Mouse (Mus musculus) midbrain, embryonic 12.5 days (tissue): ENCODE results near the gene Olfr615. TPM values are rescaled to one million over a fixed set of nuclear protein-coding genes. Genes with fewer than 3 reads are reported as not detected.

Source experiments
- microRNA-seq: library from miRNA; unstranded; fragments of <30 nt; microRNA quantifications from one replicate; pipeline ENCODE4, GENCODE M21; 2017
- polyA plus RNA-seq: library from polyadenylated mRNA; unstranded; fragments of >200 nt; fragmentation: Nextera tagmentation; extraction: Ambion mirVana; gene quantifications from 2 replicates; pipeline ENCODE4 v1.2.1, GENCODE M21; 2016

Gene Olfr615
- polyA plus RNA-seq, 1 experiment from 2014 or later: not detected

Small RNA genes lying within 50 kb of the gene (microRNA-seq; reads per million reads assigned to microRNA genes)
- gene Gm26506: not detected

Other genes with a start within 250 kb of the Olfr615 start
- gene Olfr597, start 239.8 kb upstream of the Olfr615 start, polyA plus RNA-seq: not detected in 2 replicates
- not detected in 2 replicates for gene Olfr598, start 232.5 kb upstream of the Olfr615 start, polyA plus RNA-seq
- gene Olfr599, start 220.2 kb upstream of the Olfr615 start, polyA plus RNA-seq: not detected in 2 replicates
- not detected in 2 replicates for gene Olfr600, start 206.4 kb upstream of the Olfr615 start, polyA plus RNA-seq
- not detected in 2 replicates for gene Olfr601, start 193.4 kb upstream of the Olfr615 start, polyA plus RNA-seq
- not detected in 2 replicates for gene Olfr603, start 169.9 kb upstream of the Olfr615 start, polyA plus RNA-seq
- gene Usp17lc, start 141.0 kb upstream of the Olfr615 start, polyA plus RNA-seq: not detected in 2 replicates
- not detected in 2 replicates for gene Olfr605, start 110.6 kb upstream of the Olfr615 start, polyA plus RNA-seq
- gene Olfr606, start 107.0 kb upstream of the Olfr615 start, polyA plus RNA-seq: not detected in 2 replicates
- gene Olfr607, start 91.9 kb upstream of the Olfr615 start, polyA plus RNA-seq: not detected in 2 replicates
- not detected in 2 replicates for gene Olfr608, start 86.2 kb upstream of the Olfr615 start, polyA plus RNA-seq
- gene Olfr609, start 58.0 kb upstream of the Olfr615 start, polyA plus RNA-seq: not detected in 2 replicates
- not detected in 2 replicates for gene Olfr610, start 44.0 kb upstream of the Olfr615 start, polyA plus RNA-seq
- gene Olfr611, start 35.2 kb upstream of the Olfr615 start, polyA plus RNA-seq: not detected in 2 replicates
- gene Olfr612, start 13.4 kb upstream of the Olfr615 start, polyA plus RNA-seq: not detected in 2 replicates
- gene Olfr613, start 8.0 kb upstream of the Olfr615 start, polyA plus RNA-seq: not detected in 2 replicates
- gene Olfr616, start 13.1 kb downstream of the Olfr615 start, polyA plus RNA-seq: not detected in 2 replicates
- gene Olfr617, start 17.0 kb downstream of the Olfr615 start, polyA plus RNA-seq: not detected in 2 replicates
- gene Olfr618, start 34.0 kb downstream of the Olfr615 start, polyA plus RNA-seq: not detected in 2 replicates
- not detected in 2 replicates for gene Olfr619, start 44.5 kb downstream of the Olfr615 start, polyA plus RNA-seq
- not detected in 2 replicates for gene Olfr620, start 56.5 kb downstream of the Olfr615 start, polyA plus RNA-seq
- gene Olfr622, start 86.6 kb downstream of the Olfr615 start, polyA plus RNA-seq: not detected in 2 replicates
- gene Olfr623, start 107.6 kb downstream of the Olfr615 start, polyA plus RNA-seq: not detected in 2 replicates
- gene Olfr624, start 115.1 kb downstream of the Olfr615 start, polyA plus RNA-seq: not detected in 2 replicates
- not detected in 2 replicates for gene Olfr625-ps1, start 126.6 kb downstream of the Olfr615 start, polyA plus RNA-seq
- gene Olfr243, start 158.6 kb downstream of the Olfr615 start, polyA plus RNA-seq: not detected in 2 replicates
- not detected in 2 replicates for gene Olfr628, start 174.3 kb downstream of the Olfr615 start, polyA plus RNA-seq
- not detected in 2 replicates for gene Olfr629, start 188.9 kb downstream of the Olfr615 start, polyA plus RNA-seq
- gene Olfr630, start 201.3 kb downstream of the Olfr615 start, polyA plus RNA-seq: not detected in 2 replicates
- gene Olfr69, start 215.5 kb downstream of the Olfr615 start, polyA plus RNA-seq: not detected in 2 replicates
- gene Olfr68, start 223.6 kb downstream of the Olfr615 start, polyA plus RNA-seq: not detected in 2 replicates
- gene Olfr67, start 235.7 kb downstream of the Olfr615 start, polyA plus RNA-seq: not detected in 2 replicates